Mouse (Mus musculus) right cerebral cortex, adult 18-20 months (tissue): Measurements from ENCODE around the gene Mr1.
"Not testable (repeated sequence)": the region's sequence is repeated elsewhere in the genome, so short reads cannot be mapped to it uniquely, and the experiment has no call there.

Experiments used
- DNase-seq: peaks from one replicate; pipeline ENCODE4 v3.0.0; 2022; ENCODE audit warnings: mixed read lengths

The Mr1 gene

GRCm38 (mm10) chr1:155146572-155146980 is at the start of gene Mr1:
TSS of gene Mr1 (minus strand) at chr1:155146814.
- DNase-seq: peak; percentile 37

GRCm38 (mm10) chr1:155192805-155193368 is 46.3 kb upstream of the Mr1 start:
- no peak for DNase-seq

- no peak for DNase-seq
Observed at GRCm38 (mm10) chr1:155191671-155192070, 45.1 kb upstream of the Mr1 start.

GRCm38 (mm10) chr1:155191219-155191618 is 44.6 kb upstream of the Mr1 start:
- no peak for DNase-seq

- no peak for DNase-seq
Observed at GRCm38 (mm10) chr1:155188656-155189055, 42.0 kb upstream of the Mr1 start.

- DNase-seq: no peak
Observed at GRCm38 (mm10) chr1:155184191-155184590, 37.6 kb upstream of the Mr1 start.

GRCm38 (mm10) chr1:155178192-155178924 is 31.7 kb upstream of the Mr1 start:
- no peak for DNase-seq

- DNase-seq: no peak
Observed at GRCm38 (mm10) chr1:155174424-155174823, 27.8 kb upstream of the Mr1 start.

- not testable (repeated sequence) for DNase-seq
Observed at GRCm38 (mm10) chr1:155173644-155174016, 27.0 kb upstream of the Mr1 start.

GRCm38 (mm10) chr1:155172895-155173643 is 26.5 kb upstream of the Mr1 start:
- no peak for DNase-seq

- DNase-seq: no peak
Observed at GRCm38 (mm10) chr1:155169935-155170334, 23.3 kb upstream of the Mr1 start.

- peak; percentile 63 for DNase-seq
Observed at GRCm38 (mm10) chr1:155167453-155167852, 20.8 kb upstream of the Mr1 start.

GRCm38 (mm10) chr1:155158970-155159484 is 12.4 kb upstream of the Mr1 start:
- peak; percentile 55 for DNase-seq

GRCm38 (mm10) chr1:155158141-155158969 is 11.7 kb upstream of the Mr1 start, which contains the start of gene Stx6:
TSS of gene Stx6 (plus strand) at chr1:155158715.
- peak; percentile 98 for DNase-seq

- DNase-seq: no peak
Observed at GRCm38 (mm10) chr1:155153906-155154305, 7.3 kb upstream of the Mr1 start.

GRCm38 (mm10) chr1:155150821-155151220 is 4.2 kb upstream of the Mr1 start:
- no peak for DNase-seq

GRCm38 (mm10) chr1:155149403-155149802 is 2.8 kb upstream of the Mr1 start:
- DNase-seq: no peak

GRCm38 (mm10) chr1:155147228-155147627 is 614 bp upstream of the Mr1 start:
- no peak for DNase-seq

GRCm38 (mm10) chr1:155145620-155146019 is 994 bp downstream of the Mr1 start:
- no peak for DNase-seq

GRCm38 (mm10) chr1:155140076-155140475 is 6.5 kb downstream of the Mr1 start:
- DNase-seq: peak; percentile 70

GRCm38 (mm10) chr1:155138795-155139194 is 7.8 kb downstream of the Mr1 start:
- peak; percentile 27 for DNase-seq

GRCm38 (mm10) chr1:155134866-155135265 is 11.7 kb downstream of the Mr1 start:
- no peak for DNase-seq
